Comparison of ENCODE assay signal across 9 mouse cellular contexts in the genomic region with DNA sequence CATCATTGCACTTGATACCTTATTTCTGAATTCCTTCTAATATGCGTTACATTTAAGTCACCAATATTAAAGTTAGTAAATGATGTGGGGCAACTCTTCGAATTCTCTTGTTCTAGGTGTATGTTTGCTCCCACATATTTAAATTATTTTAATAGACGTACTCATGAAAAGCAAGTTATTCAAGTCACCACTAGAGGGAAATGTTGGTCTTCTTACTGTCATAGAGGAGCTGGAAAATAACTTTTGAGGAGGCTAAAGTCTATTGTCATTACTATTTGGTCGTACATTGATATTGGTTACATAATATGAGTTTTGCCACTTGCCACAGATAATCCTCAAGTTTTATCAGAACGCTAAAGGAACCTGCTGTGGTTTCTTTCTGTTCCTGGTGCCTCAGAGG.
A peak's percentile ranks its signal among the peaks of the same experiment; 100 is the strongest.
DNase-seq lines count a peak whose midpoint lies in the region; ATAC-seq and TF ChIP-seq lines count a peak whose summit lies in the region.
"Had no signal": no experiment of that assay in that cellular context is flagged by ENCODE, and none has a peak within 500 bp of the region (broad histone marks: within the 10 kb centered on the region; RNA-seq: fewer than 3 reads in every experiment).

No protein-coding gene starts in this region.

- H3K27ac ChIP-seq in layer of hippocampus, adult 2 months: no peak overlapping the region

- intact Hi-C loops in heart, postnatal 14 days (cut with DNase I): loop anchor here (1.0 kb wide), 1 partner anchor 643 kb away; no protein-coding TSS in a partner anchor

- peak; percentile 59 for DNase-seq in cerebellum, adult 9-10 months
- no peak for DNase-seq in cerebellum, postnatal 4 days (ENCODE audit: low spot score in 2 of 2)
- DNase-seq in layer of hippocampus, adult 2 months (ENCODE audit: low spot score in 2 of 2): peak; percentile 13 to 21
- no peak for DNase-seq in layer of hippocampus, adult 9-11 months
- peak; percentile 12 for DNase-seq in MN1 (ENCODE audit: low spot score)
- no peak for DNase-seq in thymus, postnatal 25 days
- DNase-seq in heart, postnatal 14 days: no peak
- DNase-seq: cerebellum, adult 11-12 months had no signal

- peak; percentile 55; the same call in 1 of the 2 replicates for ATAC-seq in megakaryocyte progenitor cell, adult 5-6 weeks (replicated peaks; ENCODE audit: poor library complexity)

- TF ChIP-seq CTCF in layer of hippocampus, adult 2 months (conservative IDR thresholded peaks at IDR 0.05): peak; percentile 91

- H3K4me3 ChIP-seq in layer of hippocampus, adult 2 months: no peak overlapping the region

Comparison
In these comparisons a context has a peak if more than half of its experiments do, and no peak if none do; other contexts are left out.
1. DNase-seq: peak in cerebellum, adult 9-10 months (single experiment), layer of hippocampus, adult 2 months (2 of 2) and MN1 (single experiment); none in cerebellum, postnatal 4 days (0 of 2), layer of hippocampus, adult 9-11 months (single experiment), thymus, postnatal 25 days (single experiment) and heart, postnatal 14 days (0 of 2).